Mouse (Mus musculus): ENCODE data around the gene Foxred1. TPM values are rescaled to one million over a fixed set of nuclear protein-coding genes. Genes with fewer than 3 reads are reported as not detected.

The Foxred1 gene
- polyA plus RNA-seq, 1 experiment from 2014 or later = 39.6 TPM

- H3K27me3 ChIP-seq (ENCODE audit: insufficient read depth, low read length) = no peaks in the 10 kb centered on the region
These were observed 17.8 kb downstream of the Foxred1 start for GRCm38 (mm10) chr9:35192983-35193542.

GRCm38 (mm10) chr9:35188700-35189099 lies 22.2 kb downstream of the Foxred1 start:
- H3K36me3 ChIP-seq (ENCODE audit: insufficient read depth) = peaks cover 36% of the 10 kb centered on the region; the same call in 1 of the 2 replicates
- 73% methylated on average over 22 of the region's 22 CpGs for WGBS
- H3K4me1 ChIP-seq (ENCODE audit: insufficient read depth) = no peaks in the 10 kb centered on the region
- TF ChIP-seq CTCF (IDR thresholded peaks at IDR 0.05; ENCODE audit: low read depth) = no peak
- H3K27ac ChIP-seq (ENCODE audit: low read depth) = no peak overlapping the region
- peak; percentile 68 for DNase-seq
- no peak overlapping the region for H3K4me3 ChIP-seq (ENCODE audit: low read depth, low read length)
- no peaks in the 10 kb centered on the region for H3K27me3 ChIP-seq (ENCODE audit: insufficient read depth, low read length)
- peak; percentile 52; the same call in 1 of the 2 replicates for ATAC-seq (ENCODE audit: insufficient read depth)
- no peak overlapping the region for H3K9ac ChIP-seq
- no peaks in the 10 kb centered on the region for H3K9me3 ChIP-seq (ENCODE audit: low read depth, low read length)
- no peak overlapping the region for H3K4me2 ChIP-seq

More at GRCm38 (mm10) chr9:35192983-35193542, 17.8 kb downstream of the Foxred1 start:
- no peak for DNase-seq
- Histone ChIP-seq H3K9ac (no peak overlapping the region), H3K27ac (ENCODE audit: low read depth) (no peak overlapping the region), H3K9me3 (ENCODE audit: low read depth, low read length) (no peaks in the 10 kb centered on the region), H3K4me3 (ENCODE audit: low read depth, low read length) (no peak overlapping the region), H3K4me2 (no peak overlapping the region), H3K4me1 (ENCODE audit: insufficient read depth) (no peaks in the 10 kb centered on the region), H3K36me3 (ENCODE audit: insufficient read depth) (peaks cover 23% of the 10 kb centered on the region; the same call in 1 of the 2 replicates)
- no peak for ATAC-seq (ENCODE audit: insufficient read depth)
- no peak for TF ChIP-seq CTCF (IDR thresholded peaks at IDR 0.05; ENCODE audit: low read depth)
- 84% methylated on average over 11 of the region's 11 CpGs for WGBS

DNA sequence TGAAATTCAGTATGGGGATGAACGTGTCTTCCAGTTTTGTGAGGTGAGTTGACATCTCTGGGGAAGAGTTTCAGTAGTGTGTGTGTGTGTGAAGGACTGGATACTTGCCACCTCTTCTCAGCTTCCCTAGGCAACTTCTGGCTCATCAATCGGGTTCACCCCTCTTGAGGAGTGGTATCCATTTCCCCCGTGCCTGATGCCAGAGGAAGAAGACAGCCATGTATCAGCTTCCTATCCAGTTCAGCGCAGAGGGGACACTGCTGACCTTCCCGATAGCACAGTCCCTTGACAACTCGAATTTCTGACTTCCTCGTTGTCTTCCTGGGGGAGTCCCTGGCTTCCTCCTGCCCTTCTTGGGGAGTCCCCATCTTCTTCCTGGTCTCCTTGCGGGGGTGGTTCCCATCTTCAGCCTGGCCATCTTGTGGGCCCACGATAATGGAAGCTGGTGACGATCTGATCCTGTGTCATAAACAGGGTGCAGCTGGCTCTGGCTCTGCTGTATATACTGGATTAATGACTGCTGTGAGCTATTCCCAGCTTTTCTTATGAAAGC lies 23.4 kb downstream of the Foxred1 start:
- no peak overlapping the region for H3K27ac ChIP-seq (ENCODE audit: low read depth)
- ATAC-seq (ENCODE audit: insufficient read depth) (no peak), DNase-seq (peak; percentile 24)
- no peak overlapping the region for H3K4me2 ChIP-seq
- TF ChIP-seq CTCF (IDR thresholded peaks at IDR 0.05; ENCODE audit: low read depth) = no peak
- H3K9me3 ChIP-seq (ENCODE audit: low read depth, low read length) = no peaks in the 10 kb centered on the region
- WGBS = 74% methylated on average over 10 of the region's 10 CpGs
- no peaks in the 10 kb centered on the region for H3K27me3 ChIP-seq (ENCODE audit: insufficient read depth, low read length)
- H3K36me3 ChIP-seq (ENCODE audit: insufficient read depth) = peaks cover 36% of the 10 kb centered on the region; the same call in 1 of the 2 replicates
- no peak overlapping the region for H3K4me3 ChIP-seq (ENCODE audit: low read depth, low read length)
- no peaks in the 10 kb centered on the region for H3K4me1 ChIP-seq (ENCODE audit: insufficient read depth)
- no peak overlapping the region for H3K9ac ChIP-seq

DNA sequence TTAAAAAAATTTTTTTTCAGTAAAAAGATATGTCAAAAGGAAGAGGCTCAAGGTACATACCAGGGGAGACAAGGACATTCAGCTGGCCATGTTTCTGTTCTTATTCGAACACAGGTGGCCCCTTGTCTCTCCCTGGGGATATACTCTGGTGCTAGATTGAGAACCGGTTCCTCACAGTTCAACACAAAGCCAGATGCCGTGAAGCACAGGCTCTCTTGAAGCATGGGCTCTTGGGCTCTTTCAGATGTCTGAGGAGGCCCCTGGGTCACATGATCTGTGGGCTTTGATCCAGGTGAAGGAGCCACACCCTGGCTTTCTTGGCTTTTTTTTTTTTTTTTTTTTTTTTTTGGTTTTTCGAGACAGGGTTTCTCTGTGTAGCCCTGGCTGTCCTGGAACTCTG lies 24.4 kb downstream of the Foxred1 start:
- no peaks in the 10 kb centered on the region for H3K9me3 ChIP-seq (ENCODE audit: low read depth, low read length)
- peaks cover 35% of the 10 kb centered on the region; the same call in 1 of the 2 replicates for H3K36me3 ChIP-seq (ENCODE audit: insufficient read depth)
- WGBS = 66% methylated on average over 4 of the region's 4 CpGs
- no peaks in the 10 kb centered on the region for H3K4me1 ChIP-seq (ENCODE audit: insufficient read depth)
- ATAC-seq (ENCODE audit: insufficient read depth) = no peak
- TF ChIP-seq CTCF (IDR thresholded peaks at IDR 0.05; ENCODE audit: low read depth) = no peak
- H3K4me2 ChIP-seq = no peak overlapping the region
- DNase-seq = no peak
- no peak overlapping the region for H3K27ac ChIP-seq (ENCODE audit: low read depth)
- H3K4me3 ChIP-seq (ENCODE audit: low read depth, low read length) = no peak overlapping the region
- no peaks in the 10 kb centered on the region for H3K27me3 ChIP-seq (ENCODE audit: insufficient read depth, low read length)
- H3K9ac ChIP-seq = no peak overlapping the region

DNA sequence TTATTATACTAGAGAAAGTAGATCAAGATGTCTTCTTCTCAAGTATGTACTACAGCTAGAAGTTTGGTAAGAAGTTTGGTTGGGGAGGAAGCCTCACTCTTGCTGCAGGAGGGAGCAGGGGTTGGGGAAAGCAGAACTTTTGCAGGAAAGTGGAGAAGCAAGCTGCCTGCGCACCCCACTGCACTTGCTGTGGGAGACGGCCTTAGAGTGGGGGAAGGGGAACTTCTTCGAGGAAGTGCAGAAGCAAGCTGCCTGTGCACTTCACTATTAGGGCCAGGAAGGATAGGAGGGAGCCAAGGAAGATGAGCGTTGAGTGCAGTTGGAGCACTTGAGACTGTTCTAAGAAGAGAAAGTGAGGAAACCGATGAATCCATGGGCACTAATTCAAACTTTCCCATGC lies 27.5 kb downstream of the Foxred1 start:
- TF ChIP-seq CTCF (IDR thresholded peaks at IDR 0.05; ENCODE audit: low read depth) = no peak
- DNase-seq (no peak), ATAC-seq (ENCODE audit: insufficient read depth) (no peak)
- H3K27ac ChIP-seq (ENCODE audit: low read depth) = no peak overlapping the region
- H3K4me2 ChIP-seq = no peak overlapping the region
- H3K9me3 ChIP-seq (ENCODE audit: low read depth, low read length) = no peaks in the 10 kb centered on the region
- H3K27me3 ChIP-seq (ENCODE audit: insufficient read depth, low read length) = no peaks in the 10 kb centered on the region
- WGBS = 60% methylated on average over 5 of the region's 5 CpGs
- no peak overlapping the region for H3K4me3 ChIP-seq (ENCODE audit: low read depth, low read length)
- H3K36me3 ChIP-seq (ENCODE audit: insufficient read depth) = peaks cover 15% of the 10 kb centered on the region; the same call in 1 of the 2 replicates
- no peaks in the 10 kb centered on the region for H3K4me1 ChIP-seq (ENCODE audit: insufficient read depth)
- H3K9ac ChIP-seq = no peak overlapping the region

DNA sequence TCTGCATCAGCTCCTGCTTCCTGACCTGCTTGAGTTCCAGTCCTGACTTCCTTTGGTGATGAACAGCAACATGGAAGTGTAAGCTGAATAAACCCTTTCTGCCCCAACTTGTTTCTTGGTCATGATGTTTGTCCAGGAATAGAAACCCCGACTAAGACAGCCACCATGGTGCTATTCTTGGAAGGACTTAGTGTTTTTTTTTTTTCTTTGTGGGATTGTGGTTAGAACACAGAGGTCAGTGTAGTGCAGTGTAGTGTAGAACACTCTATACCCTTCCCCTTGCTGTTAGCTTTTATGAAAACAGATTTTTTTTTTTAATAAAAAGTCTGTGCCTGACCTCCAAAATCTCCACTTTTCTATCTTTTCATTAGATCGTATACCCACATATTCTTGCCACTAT lies 28.0 kb downstream of the Foxred1 start:
- no peak for TF ChIP-seq CTCF (IDR thresholded peaks at IDR 0.05; ENCODE audit: low read depth)
- WGBS = 85% methylated on average over 2 of the region's 2 CpGs
- H3K4me3 ChIP-seq (ENCODE audit: low read depth, low read length) = no peak overlapping the region
- DNase-seq (no peak), ATAC-seq (ENCODE audit: insufficient read depth) (no peak)
- H3K9ac ChIP-seq = no peak overlapping the region
- H3K4me1 ChIP-seq (ENCODE audit: insufficient read depth) = no peaks in the 10 kb centered on the region
- peaks cover 11% of the 10 kb centered on the region; the same call in 1 of the 2 replicates for H3K36me3 ChIP-seq (ENCODE audit: insufficient read depth)
- H3K4me2 ChIP-seq = no peak overlapping the region
- H3K9me3 ChIP-seq (ENCODE audit: low read depth, low read length) = no peaks in the 10 kb centered on the region
- H3K27ac ChIP-seq (ENCODE audit: low read depth) = no peak overlapping the region
- H3K27me3 ChIP-seq (ENCODE audit: insufficient read depth, low read length) = no peaks in the 10 kb centered on the region

DNA sequence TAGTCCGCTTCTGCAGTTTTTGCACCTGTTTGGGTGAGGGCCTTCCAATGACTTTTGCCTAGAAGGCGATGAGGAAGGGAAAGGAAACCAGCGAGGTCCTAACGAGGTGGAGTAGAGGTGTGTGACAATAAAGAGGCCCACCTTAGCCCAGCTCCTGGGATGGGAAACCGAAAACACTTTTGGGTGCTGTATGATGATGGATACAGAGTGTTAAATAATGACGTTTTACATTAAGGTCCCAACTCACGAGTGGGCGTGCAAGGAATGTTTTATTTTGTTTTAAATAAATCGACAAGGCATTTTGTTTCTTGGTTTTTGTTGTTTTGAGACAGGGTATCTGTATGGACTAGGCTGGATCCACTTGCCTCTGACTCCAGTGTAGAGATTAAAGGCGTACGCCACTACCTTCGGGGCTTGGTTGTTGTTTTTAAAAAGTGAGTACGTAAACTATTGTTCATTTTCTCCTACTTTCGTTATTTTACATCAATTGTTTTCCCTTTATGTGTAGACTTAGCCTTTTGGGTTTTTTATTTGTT lies 34.7 kb downstream of the Foxred1 start:
- Histone ChIP-seq H3K27ac (ENCODE audit: low read depth) (no peak overlapping the region), H3K27me3 (ENCODE audit: insufficient read depth, low read length) (no peaks in the 10 kb centered on the region), H3K4me2 (peak overlapping the region; percentile 95), H3K4me1 (ENCODE audit: insufficient read depth) (no peaks in the 10 kb centered on the region), H3K9me3 (ENCODE audit: low read depth, low read length) (no peaks in the 10 kb centered on the region), H3K9ac (peak overlapping the region; percentile 64; the same call in 1 of the 2 replicates), H3K36me3 (ENCODE audit: insufficient read depth) (no peaks in the 10 kb centered on the region), H3K4me3 (ENCODE audit: low read depth, low read length) (peak overlapping the region; percentile 68)
- ATAC-seq (ENCODE audit: insufficient read depth) (no peak; the same call in 1 of the 2 replicates), DNase-seq (no peak)
- no peak for TF ChIP-seq CTCF (IDR thresholded peaks at IDR 0.05; ENCODE audit: low read depth)
- 47% methylated on average over 14 of the region's 14 CpGs for WGBS

All from lung, embryonic 14.5 days (tissue).